Mouse (Mus musculus): Measurements from ENCODE around the gene Gfer.

Gfer gene

DNA sequence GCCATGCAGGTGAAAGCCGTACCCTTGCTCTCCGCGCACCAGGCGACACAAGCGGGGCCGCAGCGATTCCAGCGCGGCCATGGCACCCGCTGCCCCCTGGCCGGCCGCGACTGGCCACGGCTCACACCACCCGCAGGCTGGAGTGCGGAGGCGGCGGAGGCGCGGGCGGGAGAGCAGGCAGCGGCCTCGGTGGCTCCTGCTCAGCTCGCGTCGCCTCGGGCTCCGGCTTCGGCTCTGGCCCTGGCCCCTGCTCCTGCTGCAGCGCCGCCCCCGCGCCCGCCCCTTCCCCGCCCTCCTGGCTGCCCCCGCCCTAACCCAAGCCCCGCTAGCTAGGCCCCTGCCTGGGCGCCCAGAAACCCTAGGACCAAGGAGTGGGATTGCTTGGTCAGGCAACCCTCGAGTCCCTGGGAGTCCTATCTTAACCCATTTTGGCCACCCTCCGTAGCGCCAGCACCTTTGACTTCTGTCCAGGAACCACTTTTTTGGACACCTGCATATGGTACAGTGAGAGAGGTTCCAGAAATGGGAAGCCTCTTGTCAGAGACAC is 45.8 kb downstream of the Gfer start, which contains the start of gene Slc9a3r2:
Gene Slc9a3r2 (minus strand): TSS at position 258 of the 547 bp plus-strand sequence.
- DNase-seq (ENCODE audit: inconsistent age in 2 of 2, low spot score in 1 of 2) = peak; percentile 73 to 88

DNA sequence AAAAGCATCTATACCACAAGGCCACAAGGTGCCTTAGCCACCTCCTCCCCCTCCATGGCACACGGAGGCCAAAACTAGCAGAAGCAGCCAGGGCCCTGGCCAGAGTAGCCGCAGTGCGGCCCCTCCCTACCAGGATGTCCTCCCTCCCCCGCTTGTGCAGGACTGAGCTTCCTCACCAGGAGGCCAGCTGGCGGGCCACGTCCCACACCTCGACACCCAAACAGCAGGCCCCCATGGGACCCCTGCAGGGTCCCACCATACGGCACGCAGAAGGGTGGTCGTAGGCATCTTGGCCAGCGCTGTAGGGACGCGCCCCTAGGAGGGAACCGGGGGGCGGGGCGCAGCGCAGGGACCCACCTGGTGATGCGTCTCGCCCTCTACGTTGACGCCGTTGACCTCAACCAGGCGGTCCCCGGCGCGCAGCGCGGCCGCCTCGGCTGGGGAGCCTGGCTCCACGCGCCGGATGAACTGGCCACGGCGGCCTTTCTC is 46.3 kb downstream of the Gfer start:
- peak; percentile 64 to 75 for DNase-seq (ENCODE audit: inconsistent age in 2 of 2, low spot score in 1 of 2)

DNA sequence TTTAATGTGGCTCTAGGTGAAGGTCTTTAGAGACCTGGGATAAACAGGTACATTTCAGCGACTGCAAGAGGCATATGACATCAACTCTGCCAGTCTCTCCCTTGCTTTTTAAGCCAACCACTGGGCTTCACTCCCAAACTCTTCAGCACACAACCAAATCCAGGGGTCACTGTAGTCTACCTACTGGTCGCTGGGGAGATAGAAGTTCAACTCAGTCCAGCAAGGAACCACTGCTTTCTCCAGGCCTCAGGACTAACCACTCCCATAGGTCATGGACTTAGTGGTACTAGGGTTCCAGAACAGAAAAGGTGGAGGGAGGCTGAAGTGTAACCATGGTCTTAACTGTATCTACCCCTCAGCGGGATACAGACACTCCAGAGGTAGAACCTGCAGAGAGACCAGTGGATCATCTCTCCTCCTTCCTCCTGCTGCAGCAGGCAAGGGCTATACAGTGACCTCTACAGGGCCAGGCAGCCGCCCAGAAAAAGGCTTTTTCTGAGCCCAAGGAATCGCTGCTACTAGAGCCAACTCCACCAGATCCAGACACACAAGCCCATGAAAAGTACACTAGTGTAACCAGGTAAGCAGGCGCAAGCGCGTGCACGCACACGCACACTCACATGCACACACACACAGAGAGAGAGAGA is 47.1 kb downstream of the Gfer start:
- peak in 1 of 2 experiments; percentile 36 for DNase-seq (ENCODE audit: inconsistent age in 2 of 2, low spot score in 1 of 2)

DNA sequence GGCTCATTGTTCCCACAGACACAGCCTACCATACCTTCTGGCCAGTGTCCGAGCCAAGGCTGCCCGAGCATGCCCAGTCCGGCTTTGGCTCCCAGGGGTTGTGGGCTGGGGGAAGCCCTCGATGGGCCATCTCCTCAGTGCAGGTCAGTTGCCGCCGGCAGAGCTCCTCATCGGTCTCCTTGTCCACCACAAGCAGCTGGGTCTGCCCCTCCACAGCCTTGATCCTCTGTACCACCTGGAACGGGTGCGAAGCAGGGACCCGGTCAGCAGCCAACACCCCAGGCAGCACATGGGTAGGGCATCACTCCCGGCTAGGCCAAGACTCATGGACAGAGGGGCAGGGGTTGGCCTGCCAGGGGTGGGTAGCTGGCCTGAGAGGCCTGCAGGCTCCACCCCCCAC is 48.5 kb downstream of the Gfer start:
- DNase-seq (ENCODE audit: inconsistent age in 2 of 2, low spot score in 1 of 2) = peak in 1 of 2 experiments; percentile 46

DNA sequence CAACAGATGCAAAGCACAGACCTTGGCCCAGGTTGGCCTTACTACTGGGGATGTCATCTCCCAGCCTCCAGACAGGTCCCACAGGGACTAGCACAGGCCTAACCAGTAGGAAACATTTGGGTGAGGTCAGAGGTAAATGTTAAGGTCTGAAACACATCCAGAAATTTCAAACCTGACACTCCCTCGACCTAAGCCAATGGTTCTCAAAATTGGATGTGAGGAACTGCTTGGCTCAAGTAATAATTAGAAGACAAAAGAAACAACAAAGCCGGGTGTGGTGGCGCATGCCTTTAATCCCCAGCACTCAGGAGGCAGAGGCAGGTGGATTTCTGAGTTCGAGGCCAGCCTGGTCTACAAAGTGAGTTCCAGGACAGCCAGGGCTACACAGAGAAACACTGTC is 49.6 kb downstream of the Gfer start:
- no peak for DNase-seq (ENCODE audit: inconsistent age in 2 of 2, low spot score in 1 of 2)

DNA sequence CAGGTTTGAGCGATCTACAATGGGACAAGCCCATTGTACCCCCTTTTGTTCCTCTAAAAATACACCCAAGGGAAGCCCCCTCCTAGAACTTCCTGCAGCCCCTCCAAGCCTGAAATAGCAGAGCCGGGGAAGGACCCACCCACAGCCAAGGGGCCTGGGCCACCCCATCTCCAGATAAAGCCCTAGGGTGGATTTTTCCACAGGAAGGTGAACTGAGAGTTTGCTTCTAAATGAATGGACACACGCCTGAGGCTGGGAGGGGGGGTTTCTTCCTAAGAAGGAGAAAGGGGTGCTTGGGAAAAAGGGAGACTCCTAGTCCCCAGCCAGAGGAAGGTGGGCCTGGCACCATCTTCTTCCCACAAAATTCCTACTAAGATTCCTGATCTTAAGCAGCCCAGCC is 50.0 kb downstream of the Gfer start:
- peak; percentile 37 to 61 for DNase-seq (ENCODE audit: inconsistent age in 2 of 2, low spot score in 1 of 2)

DNA sequence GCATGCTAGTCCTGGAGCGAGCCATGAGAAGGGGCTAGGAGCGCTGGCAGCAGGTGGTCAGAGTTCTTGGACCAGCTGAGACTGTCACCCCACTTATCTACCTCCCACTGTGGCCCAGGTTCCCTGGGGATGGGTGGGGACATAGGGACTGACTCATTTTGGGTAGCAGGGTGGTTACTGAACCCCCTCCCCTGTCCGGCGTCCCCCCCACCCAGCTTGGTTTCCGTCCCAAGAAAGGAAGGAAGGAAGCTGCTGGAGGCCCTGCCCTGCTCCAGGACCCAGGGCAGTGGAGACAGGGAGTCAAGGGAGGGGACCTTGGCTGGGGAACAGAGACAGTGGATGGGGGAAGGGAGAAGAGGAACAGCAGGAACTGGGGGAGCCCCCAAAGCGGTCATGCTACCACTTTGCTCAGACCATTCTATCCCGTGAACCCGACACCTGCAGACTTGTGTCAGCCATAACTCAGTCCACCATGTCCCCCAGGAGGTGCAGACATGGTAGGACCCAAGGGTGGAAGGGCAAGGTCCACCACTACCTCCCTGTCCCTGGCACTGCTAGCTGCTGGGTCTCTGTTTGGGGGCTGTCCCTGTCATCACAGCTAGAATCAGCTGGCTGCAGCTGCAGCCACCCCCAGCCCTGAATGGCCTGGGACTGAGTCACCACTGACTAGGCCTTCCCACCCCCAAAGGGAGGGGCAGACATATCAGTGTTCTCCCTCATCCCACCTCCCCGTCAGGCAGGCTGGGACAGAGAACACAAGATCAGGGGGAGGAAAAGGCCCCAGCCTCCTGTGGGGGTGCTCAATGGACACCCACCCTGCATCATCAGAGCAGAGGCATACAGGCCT is 50.9 kb downstream of the Gfer start:
- DNase-seq (ENCODE audit: inconsistent age in 2 of 2, low spot score in 1 of 2) = peak; percentile 65 to 77

DNA sequence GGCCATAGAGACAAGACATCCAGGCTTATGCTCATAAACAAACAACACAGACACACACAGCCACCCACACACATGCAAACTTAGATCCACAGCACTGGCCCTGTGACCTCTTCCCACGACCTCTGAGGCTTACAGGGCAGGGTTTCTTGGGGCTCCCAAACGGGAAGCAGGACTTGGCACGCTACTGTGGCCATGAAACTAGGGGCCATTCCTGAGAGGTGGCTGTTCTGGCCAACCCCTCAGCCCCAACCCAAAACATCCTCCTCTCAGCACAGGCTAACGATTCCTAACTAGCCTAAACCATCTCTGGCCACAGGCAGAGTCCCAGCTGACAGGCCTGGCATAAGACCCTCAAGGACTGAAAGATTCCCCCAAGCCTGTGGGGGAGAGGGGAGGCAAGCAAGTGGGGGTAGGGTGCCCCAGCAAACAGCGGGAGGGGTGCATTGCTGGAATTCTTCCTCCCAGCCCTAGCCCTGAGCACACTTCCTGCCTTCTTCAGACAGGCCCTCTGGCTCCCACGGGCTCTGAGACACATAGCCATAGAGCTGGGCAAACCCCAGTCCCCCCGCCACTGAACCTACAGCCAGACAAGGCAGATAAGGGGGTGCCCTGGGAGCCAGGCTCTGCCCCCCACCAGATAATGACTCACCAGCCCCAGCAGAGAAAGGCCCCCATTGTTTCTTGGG is 51.8 kb downstream of the Gfer start:
- DNase-seq (ENCODE audit: inconsistent age in 2 of 2, low spot score in 1 of 2) = peak; percentile 31 to 42

All from adrenal gland, adult (tissue).